Mouse (Mus musculus) limb, embryonic 10.5 days (tissue): ENCODE data around the gene Gipr. TPM values are rescaled to one million over a fixed set of nuclear protein-coding genes. Genes with fewer than 3 reads are reported as not detected.

Source experiments
- DNase-seq: peaks from one replicate; pipeline ENCODE4 v3.0.0-alpha.2; 2017; ENCODE audit warnings: low spot score
- H3K27ac ChIP-seq: fragments of 300-500 bp; sonication (generic); 2 replicates; pipeline ENCODE4 v1.5.1; 2016; ENCODE audit warnings: mild to moderate bottlenecking
- H3K27me3 ChIP-seq: fragments of 300-500 bp; sonication (generic); 2 replicates; pipeline ENCODE4 v1.6.1; 2016; ENCODE audit warnings: low read depth, mild to moderate bottlenecking; ENCODE audit not compliant: poor library complexity, severe bottlenecking
- H3K36me3 ChIP-seq: fragments of 300-500 bp; sonication (generic); 2 replicates; pipeline ENCODE4 v1.6.1; 2016; ENCODE audit warnings: mild to moderate bottlenecking, moderate library complexity
- H3K4me1 ChIP-seq: fragments of 300-500 bp; sonication (generic); 2 replicates; pipeline ENCODE4 v1.6.1; 2016
- H3K4me3 ChIP-seq: fragments of 300-500 bp; sonication (generic); 2 replicates; pipeline ENCODE4 v1.5.1; 2016; ENCODE audit warnings: mild to moderate bottlenecking, moderate library complexity
- H3K9me3 ChIP-seq: fragments of 300-500 bp; sonication (generic); replicated peaks from 2 replicates; pipeline ENCODE4 v1.6.1; 2016; ENCODE audit warnings: mild to moderate bottlenecking
- WGBS: fragments of 180-500 bp; shearing (Covaris S2); methylation state at CpG from one replicate; pipeline ENCODE4 v1.1.7; 2016; 5-methylcytosine and 5-hydroxymethylcytosine counted together
- polyA plus RNA-seq: library from polyadenylated mRNA; unstranded; fragments of >200 nt; fragmentation: Nextera tagmentation; extraction: Ambion mirVana; gene quantifications from 2 replicates; pipeline ENCODE4 v1.2.1, GENCODE M21; 2016

Gipr gene
- 0.06 and 0.09 TPM in 2 replicates for polyA plus RNA-seq

GRCm38 (mm10) chr7:19165656-19166423, at the start of gene Gipr:
Gipr (minus strand) TSS chr7:19166127.
- Histone ChIP-seq H3K9me3 (no peaks in the 10 kb centered on the region), H3K27me3 (peaks cover 69% of the 10 kb centered on the region), H3K36me3 (no peaks in the 10 kb centered on the region), H3K27ac (no peak within 1 kb of the TSS), H3K4me3 (peak within 1 kb of the TSS; percentile 23; the same call in 1 of the 2 replicates), H3K4me1 (peaks cover 28% of the 10 kb centered on the region)
- DNase-seq: no peak
- 11% methylated on average over 14 of the region's 14 CpGs for WGBS

GRCm38 (mm10) chr7:19214940-19215339, 49.0 kb upstream of the Gipr start:
- no peak for DNase-seq
- no peaks in the 10 kb centered on the region for H3K27me3 ChIP-seq
- H3K4me1 ChIP-seq: peaks cover 76% of the 10 kb centered on the region
- H3K4me3 ChIP-seq: peak overlapping the region; percentile 67
- H3K9me3 ChIP-seq: no peaks in the 10 kb centered on the region
- H3K36me3 ChIP-seq: no peaks in the 10 kb centered on the region
- WGBS: 74% methylated on average over 9 of the region's 9 CpGs
- H3K27ac ChIP-seq: peak overlapping the region; percentile 81

GRCm38 (mm10) chr7:19214369-19214768, 48.4 kb upstream of the Gipr start:
- H3K36me3 ChIP-seq: no peaks in the 10 kb centered on the region
- no peaks in the 10 kb centered on the region for H3K27me3 ChIP-seq
- peak overlapping the region; percentile 67 for H3K4me3 ChIP-seq
- H3K9me3 ChIP-seq: no peaks in the 10 kb centered on the region
- DNase-seq: no peak
- peak overlapping the region; percentile 32; the same call in 1 of the 2 replicates for H3K27ac ChIP-seq
- peaks cover 76% of the 10 kb centered on the region for H3K4me1 ChIP-seq
- 77% methylated on average over 7 of the region's 7 CpGs for WGBS

- DNase-seq: no peak
- no peaks in the 10 kb centered on the region for H3K9me3 ChIP-seq
- 61% methylated on average over 2 of the region's 2 CpGs for WGBS
- 0 out of 2 replicates have a peak overlapping the region, but pooled peaks have one; percentile 47 for H3K27ac ChIP-seq
- no peaks in the 10 kb centered on the region for H3K36me3 ChIP-seq
- H3K4me3 ChIP-seq: peak overlapping the region; percentile 67
- H3K27me3 ChIP-seq: no peaks in the 10 kb centered on the region
- peaks cover 70% of the 10 kb centered on the region for H3K4me1 ChIP-seq
Measured at GRCm38 (mm10) chr7:19213385-19213784, 47.5 kb upstream of the Gipr start.

- peak; percentile 83 for DNase-seq
- Histone ChIP-seq H3K9me3 (no peaks in the 10 kb centered on the region), H3K27me3 (no peaks in the 10 kb centered on the region), H3K36me3 (no peaks in the 10 kb centered on the region), H3K4me1 (peaks cover 59% of the 10 kb centered on the region), H3K27ac (peak within 1 kb of the TSS; percentile 83), H3K4me3 (peak within 1 kb of the TSS; percentile 67)
- 4% methylated on average over 27 of the region's 30 CpGs for WGBS
Measured at GRCm38 (mm10) chr7:19211996-19212755, 46.2 kb upstream of the Gipr start, which contains the start of gene Gpr4. Gpr4 (plus strand) TSS chr7:19212538.

GRCm38 (mm10) chr7:19211041-19211675, 45.2 kb upstream of the Gipr start:
- Histone ChIP-seq H3K36me3 (peaks cover under 1% of the 10 kb centered on the region; the same call in 1 of the 2 replicates), H3K4me3 (no peak overlapping the region), H3K27me3 (no peaks in the 10 kb centered on the region), H3K9me3 (no peaks in the 10 kb centered on the region), H3K27ac (peak overlapping the region; percentile 83; the same call in 1 of the 2 replicates), H3K4me1 (peaks cover 49% of the 10 kb centered on the region)
- 66% methylated on average over 5 of the region's 5 CpGs for WGBS
- DNase-seq: no peak

GRCm38 (mm10) chr7:19210010-19210409, 44.1 kb upstream of the Gipr start:
- Histone ChIP-seq H3K9me3 (no peaks in the 10 kb centered on the region), H3K36me3 (peaks cover 12% of the 10 kb centered on the region), H3K4me3 (no peak overlapping the region), H3K4me1 (peaks cover 37% of the 10 kb centered on the region), H3K27ac (no peak overlapping the region), H3K27me3 (no peaks in the 10 kb centered on the region)
- no peak for DNase-seq
- 92% methylated on average over 5 of the region's 5 CpGs for WGBS

- peaks cover 32% of the 10 kb centered on the region for H3K4me1 ChIP-seq
- DNase-seq: no peak
- H3K27ac ChIP-seq: no peak overlapping the region
- no peaks in the 10 kb centered on the region for H3K27me3 ChIP-seq
- no peak overlapping the region for H3K4me3 ChIP-seq
- WGBS: 90% methylated on average over 4 of the region's 4 CpGs
- H3K36me3 ChIP-seq: peaks cover 17% of the 10 kb centered on the region
- H3K9me3 ChIP-seq: no peaks in the 10 kb centered on the region
Measured at GRCm38 (mm10) chr7:19209494-19209893, 43.6 kb upstream of the Gipr start.

GRCm38 (mm10) chr7:19208944-19209472, 43.1 kb upstream of the Gipr start:
- H3K27ac ChIP-seq: no peak overlapping the region

GRCm38 (mm10) chr7:19208201-19208910, 42.4 kb upstream of the Gipr start:
- Histone ChIP-seq H3K4me3 (no peak overlapping the region), H3K36me3 (peaks cover 27% of the 10 kb centered on the region), H3K27me3 (no peaks in the 10 kb centered on the region), H3K27ac (no peak overlapping the region), H3K9me3 (no peaks in the 10 kb centered on the region), H3K4me1 (peaks cover 21% of the 10 kb centered on the region)
- WGBS: 82% methylated on average over 13 of the region's 13 CpGs
- no peak for DNase-seq

More at GRCm38 (mm10) chr7:19208944-19209472, 43.1 kb upstream of the Gipr start:
- Histone ChIP-seq H3K27me3 (no peaks in the 10 kb centered on the region), H3K9me3 (no peaks in the 10 kb centered on the region), H3K4me3 (no peak overlapping the region), H3K36me3 (peaks cover 22% of the 10 kb centered on the region), H3K4me1 (peaks cover 27% of the 10 kb centered on the region)
- 47% methylated on average over 7 of the region's 7 CpGs for WGBS
- peak; percentile 53 for DNase-seq

GRCm38 (mm10) chr7:19202065-19202850, 36.3 kb upstream of the Gipr start:
- no peaks in the 10 kb centered on the region for H3K9me3 ChIP-seq
- WGBS: 58% methylated on average over 15 of the region's 15 CpGs

More at GRCm38 (mm10) chr7:19202065-19202850, 36.3 kb upstream of the Gipr start:
- H3K36me3 ChIP-seq: peaks cover 71% of the 10 kb centered on the region
- no peaks in the 10 kb centered on the region for H3K4me1 ChIP-seq
- no peak overlapping the region for H3K27ac ChIP-seq
- H3K4me3 ChIP-seq: no peak overlapping the region
- no peaks in the 10 kb centered on the region for H3K27me3 ChIP-seq
- DNase-seq: no peak
